Comparison of ENCODE assay signal across 25 mouse cellular contexts in the genomic region with DNA sequence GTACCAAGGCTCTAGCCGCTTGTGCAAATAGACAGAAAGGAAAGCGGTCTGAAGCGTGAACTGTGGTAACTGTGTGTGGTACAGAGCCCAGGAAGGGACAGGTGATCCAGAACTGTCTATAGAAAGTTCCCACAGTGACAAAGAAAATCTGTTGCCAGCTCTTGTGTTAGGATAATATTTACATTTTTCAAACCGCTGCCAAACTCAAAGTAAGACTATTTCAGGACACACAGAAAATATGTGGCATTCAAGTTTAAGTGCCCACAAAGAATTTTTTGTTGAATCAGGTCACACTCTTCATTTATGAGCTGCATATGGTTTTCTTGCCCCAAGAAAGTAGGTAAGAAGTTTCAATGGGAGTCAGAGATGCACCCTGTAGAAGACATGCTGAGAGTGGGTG. TPM values are rescaled to one million over a fixed set of nuclear protein-coding genes. Genes with fewer than 3 reads are reported as not detected.
DNase-seq lines count a peak whose midpoint lies in the region; ATAC-seq and TF ChIP-seq lines count a peak whose summit lies in the region.
"Had no signal": no experiment of that assay in that cellular context is flagged by ENCODE, and none has a peak within 500 bp of the region (broad histone marks: within the 10 kb centered on the region; RNA-seq: fewer than 3 reads in every experiment).

No protein-coding gene starts in this region.

- H3K27ac ChIP-seq in liver, postnatal 0 days (ENCODE audit: low read depth), result peak overlapping the region; percentile 96
- H3K27ac ChIP-seq in lung, embryonic 15.5 days, result peak overlapping the region; percentile 67
- no peak overlapping the region for H3K27ac ChIP-seq in lung, postnatal 0 days (ENCODE audit: low read length)
- H3K27ac ChIP-seq: embryonic facial prominence, embryonic 10.5 days; embryonic facial prominence, embryonic 12.5 days; forebrain, embryonic 13.5 days; forebrain, embryonic 15.5 days had no signal

- H3K36me3 ChIP-seq in liver, postnatal 0 days (replicated peaks; ENCODE audit: insufficient read depth, low read length), result no peaks in the 10 kb centered on the region
- H3K36me3 ChIP-seq in lung, embryonic 15.5 days, result no peaks in the 10 kb centered on the region
- no peaks in the 10 kb centered on the region for H3K36me3 ChIP-seq in lung, postnatal 0 days (ENCODE audit: insufficient read depth, low read length)
- H3K36me3 ChIP-seq: embryonic facial prominence, embryonic 10.5 days; embryonic facial prominence, embryonic 12.5 days; forebrain, embryonic 15.5 days; G1E had no signal

- TF ChIP-seq CTCF in liver, postnatal 0 days (IDR thresholded peaks at IDR 0.05; ENCODE audit: low read depth), result no peak
- TF ChIP-seq CTCF in lung, postnatal 0 days (IDR thresholded peaks at IDR 0.05), result no peak

- WGBS in liver, postnatal 0 days (ENCODE audit: insufficient replicate concordance), result 74% methylated on average over 4 of the region's 4 CpGs
- 51% methylated on average over 4 of the region's 4 CpGs for WGBS in lung, embryonic 15.5 days
- 50% methylated on average over 4 of the region's 4 CpGs for WGBS in lung, postnatal 0 days

- H3K9me3 ChIP-seq in liver, postnatal 0 days (ENCODE audit: low read length), result no peaks in the 10 kb centered on the region
- no peaks in the 10 kb centered on the region for H3K9me3 ChIP-seq in lung, embryonic 15.5 days
- H3K9me3 ChIP-seq in lung, postnatal 0 days (ENCODE audit: low read length), result no peaks in the 10 kb centered on the region
- H3K9me3 ChIP-seq: embryonic facial prominence, embryonic 10.5 days; embryonic facial prominence, embryonic 12.5 days; forebrain, embryonic 13.5 days; forebrain, embryonic 15.5 days; G1E had no signal

- no peak for ATAC-seq in liver, postnatal 0 days
- ATAC-seq in lung, embryonic 15.5 days (ENCODE audit: borderline replicate concordance, extremely low read depth, low FRiP score, low TSS enrichment), result 0 out of 2 replicates have a peak, but pooled peaks have one; percentile 37
- peak; percentile 35; the same call in 1 of the 2 replicates for ATAC-seq in lung, postnatal 0 days
- ATAC-seq: activated CD4-positive, CD25-positive, alpha-beta regulatory T cell, adult 4 months; CD4-positive, CD25-positive, alpha-beta regulatory T cell, adult 4 months; forebrain, embryonic 13.5 days; forebrain, embryonic 15.5 days; Patski had no signal

- H3K4me3 ChIP-seq in liver, postnatal 0 days (ENCODE audit: low read depth, low read length), result no peak overlapping the region
- no peak overlapping the region for H3K4me3 ChIP-seq in lung, embryonic 15.5 days
- no peak overlapping the region for H3K4me3 ChIP-seq in lung, postnatal 0 days (ENCODE audit: low read depth, low read length)
- H3K4me3 ChIP-seq: embryonic facial prominence, embryonic 10.5 days; embryonic facial prominence, embryonic 12.5 days; forebrain, embryonic 13.5 days; forebrain, embryonic 15.5 days had no signal

- no peak overlapping the region for H3K4me2 ChIP-seq in liver, postnatal 0 days (ENCODE audit: low read depth, low read length)
- H3K4me2 ChIP-seq in lung, embryonic 15.5 days, result no peak overlapping the region
- H3K4me2 ChIP-seq in lung, postnatal 0 days (replicated peaks; ENCODE audit: low read depth, low read length), result no peak overlapping the region
- H3K4me2 ChIP-seq: embryonic facial prominence, embryonic 12.5 days; forebrain, embryonic 13.5 days; forebrain, embryonic 15.5 days had no signal

- TF ChIP-seq EP300 in liver, postnatal 0 days (IDR thresholded peaks at IDR 0.05; ENCODE audit: low read depth), result no peak
- TF ChIP-seq EP300 in lung, postnatal 0 days (IDR thresholded peaks at IDR 0.05), result peak; percentile 51

- no peak for DNase-seq in liver, postnatal 0 days
- no peak for DNase-seq in liver
- DNase-seq in lung, postnatal 4 days, result no peak
- peak; percentile 69 for DNase-seq in lung, postnatal 0 days (ENCODE audit: low spot score)
- DNase-seq in lung, postnatal 14 days, result no peak
- DNase-seq: adrenal gland, adult 8-10 months; adrenal gland, postnatal 14 days; adrenal gland, postnatal 36 days; B cell, adult 2 months; cerebellum, adult 11-12 months; cerebellum, adult 2 months; cerebellum, adult 9-10 months; cerebellum, postnatal 10 days; cerebellum, postnatal 25 days had no signal

- H3K27me3 ChIP-seq in liver, postnatal 0 days (ENCODE audit: insufficient read depth, low read length), result no peaks in the 10 kb centered on the region
- H3K27me3 ChIP-seq in lung, embryonic 15.5 days, result no peaks in the 10 kb centered on the region
- H3K27me3 ChIP-seq in lung, postnatal 0 days (replicated peaks; ENCODE audit: insufficient read depth, low read length), result no peaks in the 10 kb centered on the region
- H3K27me3 ChIP-seq: embryonic facial prominence, embryonic 12.5 days; forebrain, embryonic 13.5 days; forebrain, embryonic 15.5 days; Patski had no signal

- H3K4me1 ChIP-seq in liver, postnatal 0 days (ENCODE audit: insufficient read depth), result 0 out of 2 replicates have a peak, but pooled peaks cover 7% of the 10 kb centered on the region
- H3K4me1 ChIP-seq in lung, embryonic 15.5 days, result 0 out of 2 replicates have a peak, but pooled peaks cover 5% of the 10 kb centered on the region
- H3K4me1 ChIP-seq in lung, postnatal 0 days (ENCODE audit: insufficient read depth, low read depth, low read length), result no peaks in the 10 kb centered on the region
- H3K4me1 ChIP-seq: embryonic facial prominence, embryonic 10.5 days; embryonic facial prominence, embryonic 12.5 days; forebrain, embryonic 13.5 days; forebrain, embryonic 15.5 days had no signal

- H3K9ac ChIP-seq in liver, postnatal 0 days (replicated peaks), result no peak overlapping the region
- no peak overlapping the region for H3K9ac ChIP-seq in lung, embryonic 15.5 days
- no peak overlapping the region for H3K9ac ChIP-seq in lung, postnatal 0 days (replicated peaks; ENCODE audit: low read depth)
- H3K9ac ChIP-seq: embryonic facial prominence, embryonic 12.5 days; forebrain, embryonic 13.5 days; forebrain, embryonic 15.5 days had no signal

RNA-seq across cellular contexts. Expression of a gene that starts 18.8 kb away (rescaled TPM):
- not detected in 2 replicates for polyA plus RNA-seq in liver, postnatal 0 days (2015; fragmentation: Nextera tagmentation; extraction: Ambion mirVana)
- 0.31 and 0.36 TPM in 2 replicates for polyA plus RNA-seq in lung, embryonic 15.5 days (2015; fragmentation: Nextera tagmentation; extraction: Ambion mirVana)
- 0.14 TPM in 2 replicates for polyA plus RNA-seq in lung, postnatal 0 days (2015; fragmentation: Nextera tagmentation; extraction: Ambion mirVana)
- polyA plus RNA-seq: CD4-positive, CD25-positive, alpha-beta regulatory T cell, adult 4 months; cerebellum, adult 2 months; cortical plate, adult 2 months; forebrain, embryonic 11.5 days; forebrain, embryonic 13.5 days; forebrain, embryonic 15.5 days; G1E had no signal
